Mouse (Mus musculus) lung, postnatal 0 days (tissue): Measurements from ENCODE around the gene Hspa1l.

ENCODE experiments used
- CTCF ChIP-seq: IDR thresholded peaks from 2 replicates; pipeline ENCODE4 v1.5.1; 2016; ENCODE audit warnings: antibody characterized with exemption, mild to moderate bottlenecking
- EP300 ChIP-seq: IDR thresholded peaks from 2 replicates; pipeline ENCODE4 v1.6.1; 2016; ENCODE audit warnings: antibody characterized with exemption, mild to moderate bottlenecking, control low read depth

DNA sequence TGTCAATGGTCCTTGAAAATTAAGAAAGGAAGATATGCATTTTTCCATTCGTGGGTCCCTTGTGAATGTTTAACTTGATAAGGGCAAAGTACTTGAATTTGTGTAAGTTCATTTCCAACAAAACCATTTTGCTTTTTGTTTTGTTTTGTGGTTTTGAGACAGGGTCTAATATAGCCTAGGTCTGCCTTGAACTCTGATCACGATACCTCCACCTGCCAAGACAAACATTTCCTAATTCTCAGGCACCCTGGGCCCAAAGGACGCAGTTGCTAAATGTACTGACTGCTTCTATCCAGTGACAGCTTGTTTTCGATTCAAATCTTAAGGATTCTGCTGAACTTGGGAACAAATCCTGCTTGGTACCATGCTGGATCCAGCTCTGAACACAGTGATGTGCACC lies 7.1 kb downstream of the Hspa1l start:
- TF ChIP-seq CTCF = no peak
- TF ChIP-seq EP300 = no peak
